ENCODE assay signal across 25 mouse cellular contexts in the genomic region with DNA sequence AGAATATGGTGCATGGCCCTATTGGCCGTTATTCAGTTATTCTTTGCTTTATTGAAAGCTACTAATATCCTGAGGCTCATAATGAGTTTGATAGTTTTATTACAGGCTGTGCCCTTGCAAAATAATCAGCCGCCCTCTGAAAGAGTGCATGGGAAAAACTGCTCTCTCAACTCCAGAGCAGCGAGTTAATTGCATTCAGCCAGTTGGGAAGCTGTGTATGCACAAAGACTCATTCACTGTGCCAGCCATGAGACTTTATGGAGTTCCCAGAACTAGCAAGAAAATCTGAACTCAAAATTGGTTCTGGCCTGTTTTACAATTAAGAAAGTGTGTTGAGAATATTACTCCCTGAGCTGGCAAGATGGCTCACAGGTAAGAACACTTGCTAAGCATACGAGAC. TPM values are rescaled to one million over a fixed set of nuclear protein-coding genes. Genes with fewer than 3 reads are reported as not detected.
DNase-seq lines count a peak whose midpoint lies in the region; ATAC-seq and TF ChIP-seq lines count a peak whose summit lies in the region.
"Had no signal": no experiment of that assay in that cellular context is flagged by ENCODE, and none has a peak within 500 bp of the region (broad histone marks: within the 10 kb centered on the region; RNA-seq: fewer than 3 reads in every experiment).

No protein-coding gene starts in this region.

- DNase-seq in hindbrain, postnatal 0 days (ENCODE audit: low spot score): peak; percentile 24
- DNase-seq in hindbrain, embryonic 11.5 days (ENCODE audit: low spot score): no peak
- no peak for DNase-seq in neural tube, embryonic 10.5 days (ENCODE audit: extremely low spot score, low spot score)
- DNase-seq in thymus, adult 2 months: no peak
- DNase-seq: adrenal gland, postnatal 14 days; cerebellum, adult 9-11 months; gastrocnemius, postnatal 36 days; heart, adult 2 months; heart, postnatal 14 days; kidney, adult 9 months; kidney, postnatal 14 days; lung, postnatal 36 days; thymus, postnatal 36 days had no signal

- H3K4me1 ChIP-seq in hindbrain, postnatal 0 days (ENCODE audit: insufficient read depth, low read length): no peaks in the 10 kb centered on the region
- no peaks in the 10 kb centered on the region for H3K4me1 ChIP-seq in hindbrain, embryonic 11.5 days (replicated peaks; ENCODE audit: control insufficient read depth, insufficient read depth, low read length)
- no peaks in the 10 kb centered on the region for H3K4me1 ChIP-seq in neural tube, embryonic 15.5 days
- peaks cover 28% of the 10 kb centered on the region for H3K4me1 ChIP-seq in limb, embryonic 12.5 days (replicated peaks)
- H3K4me1 ChIP-seq in intestine, embryonic 16.5 days (ENCODE audit: control insufficient read depth, insufficient read depth, low read length): no peaks in the 10 kb centered on the region
- H3K4me1 ChIP-seq in thymus, adult 2 months (replicated peaks; ENCODE audit: control insufficient read depth, insufficient read depth, low read length): no peaks in the 10 kb centered on the region
- H3K4me1 ChIP-seq: embryonic facial prominence, embryonic 10.5 days; heart, embryonic 13.5 days; hindbrain, embryonic 13.5 days; lung, embryonic 15.5 days; midbrain, embryonic 13.5 days; neural tube, embryonic 13.5 days; stomach, embryonic 15.5 days had no signal

- H3K4me2 ChIP-seq in hindbrain, postnatal 0 days (ENCODE audit: low read depth, low read length): no peak overlapping the region
- no peak overlapping the region for H3K4me2 ChIP-seq in hindbrain, embryonic 11.5 days (replicated peaks; ENCODE audit: low read depth, low read length)
- H3K4me2 ChIP-seq in neural tube, embryonic 15.5 days: no peak overlapping the region
- no peak overlapping the region for H3K4me2 ChIP-seq in limb, embryonic 12.5 days
- no peak overlapping the region for H3K4me2 ChIP-seq in intestine, embryonic 16.5 days (ENCODE audit: low read depth, low read length)
- H3K4me2 ChIP-seq: heart, embryonic 13.5 days; hindbrain, embryonic 13.5 days; lung, embryonic 15.5 days; midbrain, embryonic 13.5 days; neural tube, embryonic 13.5 days; stomach, embryonic 15.5 days had no signal

- H3K9me3 ChIP-seq in hindbrain, postnatal 0 days (ENCODE audit: low read length): no peaks in the 10 kb centered on the region
- H3K9me3 ChIP-seq in hindbrain, embryonic 11.5 days (ENCODE audit: control insufficient read depth, low read length): no peaks in the 10 kb centered on the region
- H3K9me3 ChIP-seq in neural tube, embryonic 15.5 days (replicated peaks): no peaks in the 10 kb centered on the region
- H3K9me3 ChIP-seq in limb, embryonic 12.5 days: no peaks in the 10 kb centered on the region
- no peaks in the 10 kb centered on the region for H3K9me3 ChIP-seq in intestine, embryonic 16.5 days (ENCODE audit: control insufficient read depth, low read length)
- H3K9me3 ChIP-seq: embryonic facial prominence, embryonic 10.5 days; heart, embryonic 13.5 days; hindbrain, embryonic 13.5 days; lung, embryonic 15.5 days; megakaryocyte, embryonic 14.5 days; midbrain, embryonic 13.5 days; neural tube, embryonic 13.5 days; stomach, embryonic 15.5 days had no signal

- no peaks in the 10 kb centered on the region for H3K36me3 ChIP-seq in hindbrain, postnatal 0 days (ENCODE audit: insufficient read depth, low read length)
- no peaks in the 10 kb centered on the region for H3K36me3 ChIP-seq in hindbrain, embryonic 11.5 days (ENCODE audit: control insufficient read depth, insufficient read depth, low read length)
- H3K36me3 ChIP-seq in neural tube, embryonic 15.5 days: no peaks in the 10 kb centered on the region
- H3K36me3 ChIP-seq in limb, embryonic 12.5 days: no peaks in the 10 kb centered on the region
- no peaks in the 10 kb centered on the region for H3K36me3 ChIP-seq in intestine, embryonic 16.5 days (ENCODE audit: control insufficient read depth, insufficient read depth, low read length)
- no peaks in the 10 kb centered on the region for H3K36me3 ChIP-seq in thymus, adult 2 months (ENCODE audit: control insufficient read depth, insufficient read depth, low read length)
- H3K36me3 ChIP-seq: embryonic facial prominence, embryonic 10.5 days; heart, embryonic 13.5 days; hindbrain, embryonic 13.5 days; lung, embryonic 15.5 days; midbrain, embryonic 13.5 days; neural tube, embryonic 13.5 days; stomach, embryonic 15.5 days had no signal

- no peaks in the 10 kb centered on the region for H3K27me3 ChIP-seq in hindbrain, postnatal 0 days (ENCODE audit: insufficient read depth, low read length)
- no peaks in the 10 kb centered on the region for H3K27me3 ChIP-seq in hindbrain, embryonic 11.5 days (ENCODE audit: control insufficient read depth, insufficient read depth, low read length)
- H3K27me3 ChIP-seq in neural tube, embryonic 15.5 days (replicated peaks): no peaks in the 10 kb centered on the region
- H3K27me3 ChIP-seq in limb, embryonic 12.5 days: no peaks in the 10 kb centered on the region
- no peaks in the 10 kb centered on the region for H3K27me3 ChIP-seq in intestine, embryonic 16.5 days (replicated peaks; ENCODE audit: control insufficient read depth, insufficient read depth, low read length)
- no peaks in the 10 kb centered on the region for H3K27me3 ChIP-seq in thymus, adult 2 months (ENCODE audit: control insufficient read depth, insufficient read depth, low read length)
- H3K27me3 ChIP-seq: heart, embryonic 13.5 days; hindbrain, embryonic 13.5 days; lung, embryonic 15.5 days; megakaryocyte, embryonic 14.5 days; midbrain, embryonic 13.5 days; neural tube, embryonic 13.5 days; stomach, embryonic 15.5 days had no signal

- 69% methylated on average over 4 of the region's 4 CpGs for WGBS in hindbrain, postnatal 0 days
- WGBS in hindbrain, embryonic 11.5 days: 85% methylated on average over 4 of the region's 4 CpGs
- WGBS in neural tube, embryonic 15.5 days: 61% methylated on average over 4 of the region's 4 CpGs
- 44% methylated on average over 4 of the region's 4 CpGs for WGBS in limb, embryonic 12.5 days
- 63% methylated on average over 4 of the region's 4 CpGs for WGBS in intestine, embryonic 16.5 days
- 93% methylated on average over 4 of the region's 4 CpGs for WGBS in thymus, adult 2 months

- no peak for TF ChIP-seq CTCF in hindbrain, postnatal 0 days (IDR thresholded peaks at IDR 0.05; ENCODE audit: low read depth)
- TF ChIP-seq CTCF in thymus, adult 2 months (IDR thresholded peaks at IDR 0.05; ENCODE audit: borderline replicate concordance, control insufficient read depth, extremely low read depth, insufficient read depth, low read length, poor library complexity): no peak

- no peak overlapping the region for H3K4me3 ChIP-seq in hindbrain, postnatal 0 days (ENCODE audit: low read length)
- H3K4me3 ChIP-seq in hindbrain, embryonic 11.5 days (ENCODE audit: low read depth, low read length): no peak overlapping the region
- H3K4me3 ChIP-seq in neural tube, embryonic 15.5 days (replicated peaks): no peak overlapping the region
- H3K4me3 ChIP-seq in limb, embryonic 12.5 days (replicated peaks): no peak overlapping the region
- no peak overlapping the region for H3K4me3 ChIP-seq in intestine, embryonic 16.5 days (ENCODE audit: low read length)
- no peak overlapping the region for H3K4me3 ChIP-seq in thymus, adult 2 months (ENCODE audit: control insufficient read depth, insufficient read depth, low read length)
- H3K4me3 ChIP-seq: embryonic facial prominence, embryonic 10.5 days; heart, adult 2 months; heart, embryonic 13.5 days; hindbrain, embryonic 13.5 days; lung, embryonic 15.5 days; megakaryocyte, embryonic 14.5 days; midbrain, embryonic 13.5 days; neural tube, embryonic 13.5 days; stomach, embryonic 15.5 days had no signal

- no peak overlapping the region for H3K9ac ChIP-seq in hindbrain, postnatal 0 days (replicated peaks; ENCODE audit: low read length)
- H3K9ac ChIP-seq in hindbrain, embryonic 11.5 days (ENCODE audit: low read depth, low read length): no peak overlapping the region
- no peak overlapping the region for H3K9ac ChIP-seq in neural tube, embryonic 15.5 days (replicated peaks)
- no peak overlapping the region for H3K9ac ChIP-seq in limb, embryonic 12.5 days (replicated peaks)
- H3K9ac ChIP-seq in intestine, embryonic 16.5 days (ENCODE audit: low read depth, low read length): no peak overlapping the region
- H3K9ac ChIP-seq: heart, embryonic 13.5 days; hindbrain, embryonic 13.5 days; liver, embryonic 14.5 days; lung, embryonic 15.5 days; midbrain, embryonic 13.5 days; neural tube, embryonic 13.5 days; stomach, embryonic 15.5 days had no signal

- no peak for TF ChIP-seq POLR2A in thymus, adult 2 months (IDR thresholded peaks at IDR 0.05; ENCODE audit: control insufficient read depth, extremely low read depth, insufficient read depth, low read length, poor library complexity)

- no peak for ATAC-seq in hindbrain, postnatal 0 days
- no peak for ATAC-seq in hindbrain, embryonic 11.5 days (ENCODE audit: low FRiP score)
- ATAC-seq in neural tube, embryonic 15.5 days (ENCODE audit: low FRiP score): peak; percentile 57; the same call in 1 of the 2 replicates
- no peak; the same call in 1 of the 2 replicates for ATAC-seq in limb, embryonic 12.5 days (ENCODE audit: insufficient number of reproducible peaks, insufficient read depth, low FRiP score, low TSS enrichment, low read depth)
- ATAC-seq in intestine, embryonic 16.5 days: no peak
- ATAC-seq: midbrain, embryonic 13.5 days had no signal

- peak overlapping the region; percentile 41; the same call in 1 of the 2 replicates for H3K27ac ChIP-seq in hindbrain, postnatal 0 days
- H3K27ac ChIP-seq in hindbrain, embryonic 11.5 days (ENCODE audit: low read depth, low read length): no peak overlapping the region
- peak overlapping the region; percentile 28; the same call in 1 of the 2 replicates for H3K27ac ChIP-seq in neural tube, embryonic 15.5 days (replicated peaks)
- peak overlapping the region; percentile 86 for H3K27ac ChIP-seq in limb, embryonic 12.5 days
- no peak overlapping the region for H3K27ac ChIP-seq in intestine, embryonic 16.5 days (ENCODE audit: low read length)
- H3K27ac ChIP-seq in thymus, adult 2 months (ENCODE audit: control insufficient read depth, insufficient read depth, low read length): no peak overlapping the region
- H3K27ac ChIP-seq: embryonic facial prominence, embryonic 10.5 days; heart, adult 2 months; heart, embryonic 13.5 days; hindbrain, embryonic 13.5 days; liver, embryonic 14.5 days; midbrain, embryonic 13.5 days; neural tube, embryonic 13.5 days; stomach, embryonic 15.5 days had no signal

RNA-seq across cellular contexts. Expression of gene Mfap3l, which starts 12.5 kb away (rescaled TPM):
- 20.0 and 24.5 TPM in 2 replicates for total RNA-seq in hindbrain, postnatal 0 days (2014; rRNA removed)
- polyA plus RNA-seq in hindbrain, postnatal 0 days (2015; fragmentation: Nextera tagmentation; extraction: Ambion mirVana): 4.1 and 4.5 TPM in 2 replicates
- polyA plus RNA-seq in hindbrain, embryonic 11.5 days (2014; fragmentation: Nextera tagmentation; extraction: Ambion mirVana): 2.3 and 2.5 TPM in 2 replicates
- polyA plus RNA-seq in neural tube, embryonic 15.5 days (2015; fragmentation: Nextera tagmentation; extraction: Ambion mirVana): 5.6 and 5.7 TPM in 2 replicates
- 2.2 and 2.7 TPM in 2 replicates for polyA plus RNA-seq in limb, embryonic 12.5 days (2016; fragmentation: Nextera tagmentation; extraction: Ambion mirVana)
- polyA plus RNA-seq in intestine, embryonic 16.5 days (2015; fragmentation: Nextera tagmentation; extraction: Ambion mirVana): 0.78 and 0.99 TPM in 2 replicates
- polyA plus RNA-seq in thymus, adult 2 months (2012; rRNA removed): 0.88 and 1.1 TPM in 2 replicates

Comparison
In these comparisons a context has a peak if more than half of its experiments do, and no peak if none do; other contexts are left out.
1. H3K27ac ChIP-seq: peak in hindbrain, postnatal 0 days (single experiment), neural tube, embryonic 15.5 days (single experiment) and limb, embryonic 12.5 days (single experiment); none in hindbrain, embryonic 11.5 days (single experiment), intestine, embryonic 16.5 days (single experiment) and thymus, adult 2 months (single experiment).